Mouse (Mus musculus) megakaryocyte, embryonic 14.5 days (primary cell): Measurements from ENCODE around the gene Mymx. TPM values are rescaled to one million over a fixed set of nuclear protein-coding genes. Genes with fewer than 3 reads are reported as not detected.

Experiments used
- H3K27me3 ChIP-seq: replicated peaks from 2 replicates; pipeline ENCODE3; 2012; ENCODE audit warnings: inconsistent platforms
- H3K36me3 ChIP-seq: replicated peaks from 2 replicates; pipeline ENCODE3; 2012; ENCODE audit warnings: low read length, inconsistent platforms, mixed read lengths
- H3K4me1 ChIP-seq: 2 replicates; pipeline ENCODE4 v1.6.1; 2012; ENCODE audit warnings: inconsistent platforms
- H3K4me3 ChIP-seq: replicated peaks from 2 replicates; pipeline ENCODE3; 2012; ENCODE audit warnings: moderate library complexity, mild to moderate bottlenecking, inconsistent platforms
- H3K9me3 ChIP-seq: 2 replicates; pipeline ENCODE4 v1.6.1; 2012; ENCODE audit warnings: inconsistent platforms
- FLI1 ChIP-seq: IDR thresholded peaks from 2 replicates; pipeline ENCODE4 v1.6.1; 2012; ENCODE audit warnings: low read length, inconsistent platforms, mixed read lengths
- GATA1 ChIP-seq: IDR thresholded peaks from 3 replicates; pipeline ENCODE4 v1.6.1; 2012; ENCODE audit warnings: mixed read lengths, low read length, inconsistent platforms, borderline replicate concordance
- polyA plus RNA-seq: library from polyadenylated mRNA; stranded (reverse); fragments of >175 nt; gene quantifications from 2 replicates; pipeline ENCODE4 v1.2.3, GENCODE M21; 2012; ENCODE audit warnings: low replicate concordance; ENCODE audit not compliant: insufficient read depth

The Mymx gene
- not detected in 2 replicates for polyA plus RNA-seq

DNA sequence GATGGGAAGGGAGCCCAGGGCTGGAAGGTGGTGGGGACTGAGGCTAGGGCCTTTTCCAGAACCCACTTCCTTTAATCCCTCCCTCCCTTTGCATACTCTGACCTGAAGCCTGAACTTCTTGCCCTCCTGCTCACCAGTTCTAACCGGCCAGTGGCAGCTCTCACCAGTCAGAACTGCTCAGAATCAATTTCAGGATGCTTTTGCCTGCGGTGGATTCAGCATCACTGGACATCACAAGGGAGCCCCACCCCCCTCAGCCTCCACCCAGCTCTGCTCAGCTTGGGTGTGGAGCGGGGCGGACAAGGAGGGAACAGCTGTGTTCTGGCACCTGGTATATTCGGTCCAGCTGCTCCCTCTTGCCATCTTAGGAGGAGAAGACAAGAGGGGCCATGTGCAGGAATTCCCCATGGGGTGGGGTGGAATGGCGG is at the start of gene Mymx:
Mymx (minus strand) TSS at position 226 of the 428 bp plus-strand sequence.
- Histone ChIP-seq H3K36me3 (no peaks in the 10 kb centered on the region), H3K27me3 (peaks cover 67% of the 10 kb centered on the region), H3K9me3 (peaks cover under 1% of the 10 kb centered on the region; the same call in 1 of the 2 replicates), H3K4me3 (no peak within 1 kb of the TSS), H3K4me1 (peaks cover 15% of the 10 kb centered on the region)
- no peak for TF ChIP-seq GATA1
- TF ChIP-seq FLI1 = no peak

DNA sequence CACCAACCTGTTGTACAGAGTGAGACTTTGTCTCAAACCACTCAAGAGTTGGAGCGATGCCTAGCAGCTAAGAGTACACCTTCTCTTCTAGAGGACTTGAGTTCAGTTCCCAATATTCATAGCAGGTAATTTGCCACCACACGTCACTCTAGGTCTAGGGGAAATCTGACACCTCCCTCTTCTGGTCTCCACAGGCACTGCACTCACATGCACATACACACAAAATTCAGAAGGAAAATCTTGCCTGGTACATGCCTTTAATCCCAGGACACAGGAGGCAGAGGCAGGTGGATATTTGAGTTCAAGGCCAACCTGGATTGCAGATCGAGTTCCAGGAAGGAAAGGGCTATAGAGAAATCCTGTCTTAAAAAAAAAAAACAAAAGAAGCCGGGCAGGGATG is 42.3 kb upstream of the Mymx start:
- H3K4me1 ChIP-seq = peaks cover 11% of the 10 kb centered on the region
- H3K27me3 ChIP-seq = peaks cover 31% of the 10 kb centered on the region
- no peaks in the 10 kb centered on the region for H3K36me3 ChIP-seq
- H3K4me3 ChIP-seq = no peak overlapping the region
- TF ChIP-seq FLI1 (no peak), GATA1 (no peak)
- H3K9me3 ChIP-seq = peaks cover 7% of the 10 kb centered on the region

GRCm38 (mm10) chr17:45642701-45643100 is 40.8 kb upstream of the Mymx start:
- TF ChIP-seq GATA1 = no peak
- TF ChIP-seq FLI1 = no peak

GRCm38 (mm10) chr17:45641981-45642380 is 40.1 kb upstream of the Mymx start:
- Histone ChIP-seq H3K27me3 (peaks cover 38% of the 10 kb centered on the region), H3K4me3 (no peak overlapping the region), H3K9me3 (peaks cover 9% of the 10 kb centered on the region), H3K4me1 (peaks cover 31% of the 10 kb centered on the region), H3K36me3 (no peaks in the 10 kb centered on the region)
- TF ChIP-seq FLI1 (no peak), GATA1 (no peak)

More at GRCm38 (mm10) chr17:45642701-45643100, 40.8 kb upstream of the Mymx start:
- H3K4me1 ChIP-seq = peaks cover 24% of the 10 kb centered on the region
- peaks cover 38% of the 10 kb centered on the region for H3K27me3 ChIP-seq
- peak overlapping the region; percentile 28 for H3K4me3 ChIP-seq
- H3K9me3 ChIP-seq = peaks cover 9% of the 10 kb centered on the region
- H3K36me3 ChIP-seq = no peaks in the 10 kb centered on the region

- TF ChIP-seq FLI1 (no peak), GATA1 (no peak)
- H3K4me3 ChIP-seq = no peak overlapping the region
- no peaks in the 10 kb centered on the region for H3K36me3 ChIP-seq
- peaks cover 42% of the 10 kb centered on the region for H3K27me3 ChIP-seq
- H3K4me1 ChIP-seq = peaks cover 44% of the 10 kb centered on the region
- peaks cover 3% of the 10 kb centered on the region for H3K9me3 ChIP-seq
Measured at GRCm38 (mm10) chr17:45638596-45639295, 36.8 kb upstream of the Mymx start.

DNA sequence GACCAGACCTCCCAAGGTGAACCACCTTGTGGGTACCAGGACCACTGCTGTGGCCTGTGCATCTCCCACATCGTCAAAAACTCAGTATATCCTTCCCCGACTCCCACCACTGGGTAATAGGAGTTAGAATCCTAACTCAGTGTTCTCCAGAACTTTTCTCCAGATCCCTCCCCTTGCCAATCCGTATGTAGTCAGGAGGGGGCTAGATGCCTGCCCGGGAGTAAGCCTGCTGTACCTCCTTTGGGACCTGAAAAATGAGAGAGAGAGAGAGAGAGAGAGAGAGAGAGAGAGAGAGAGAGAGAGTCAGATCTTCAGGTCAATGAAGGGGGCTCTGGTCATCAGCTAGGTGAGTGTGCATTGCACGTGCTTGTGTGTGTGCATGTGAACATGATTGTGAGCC is 32.1 kb upstream of the Mymx start:
- Histone ChIP-seq H3K27me3 (peaks cover 58% of the 10 kb centered on the region), H3K9me3 (peaks cover 5% of the 10 kb centered on the region; the same call in 1 of the 2 replicates), H3K4me3 (no peak overlapping the region), H3K4me1 (peaks cover 68% of the 10 kb centered on the region), H3K36me3 (no peaks in the 10 kb centered on the region)
- TF ChIP-seq FLI1 (no peak), GATA1 (no peak)

- H3K36me3 ChIP-seq = no peaks in the 10 kb centered on the region
- no peak overlapping the region for H3K4me3 ChIP-seq
- H3K27me3 ChIP-seq = peaks cover 68% of the 10 kb centered on the region
- peaks cover 3% of the 10 kb centered on the region; the same call in 1 of the 2 replicates for H3K9me3 ChIP-seq
- TF ChIP-seq GATA1 (no peak), FLI1 (no peak)
- peaks cover 60% of the 10 kb centered on the region for H3K4me1 ChIP-seq
Measured at GRCm38 (mm10) chr17:45631940-45632339, 30.0 kb upstream of the Mymx start.

DNA sequence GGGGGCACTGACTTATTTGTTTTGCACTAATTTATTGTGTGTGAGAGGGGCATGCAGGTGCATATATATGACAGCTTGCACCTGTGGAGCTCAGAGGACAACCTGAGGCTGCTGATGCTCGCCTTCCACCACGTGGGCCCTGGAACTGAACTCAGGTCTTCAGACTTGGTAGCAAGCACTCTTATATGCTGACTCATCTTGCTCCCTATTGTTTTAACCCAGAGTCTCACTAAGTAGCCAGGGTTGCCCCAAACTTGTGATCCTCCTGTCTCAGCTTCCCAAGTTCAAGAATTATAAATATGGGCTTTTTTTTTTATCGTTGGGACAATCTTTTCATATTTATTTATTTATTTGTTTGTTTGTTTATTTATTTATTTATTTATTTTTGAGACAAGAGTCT is 29.1 kb upstream of the Mymx start:
- H3K9me3 ChIP-seq = peaks cover 3% of the 10 kb centered on the region; the same call in 1 of the 2 replicates

DNA sequence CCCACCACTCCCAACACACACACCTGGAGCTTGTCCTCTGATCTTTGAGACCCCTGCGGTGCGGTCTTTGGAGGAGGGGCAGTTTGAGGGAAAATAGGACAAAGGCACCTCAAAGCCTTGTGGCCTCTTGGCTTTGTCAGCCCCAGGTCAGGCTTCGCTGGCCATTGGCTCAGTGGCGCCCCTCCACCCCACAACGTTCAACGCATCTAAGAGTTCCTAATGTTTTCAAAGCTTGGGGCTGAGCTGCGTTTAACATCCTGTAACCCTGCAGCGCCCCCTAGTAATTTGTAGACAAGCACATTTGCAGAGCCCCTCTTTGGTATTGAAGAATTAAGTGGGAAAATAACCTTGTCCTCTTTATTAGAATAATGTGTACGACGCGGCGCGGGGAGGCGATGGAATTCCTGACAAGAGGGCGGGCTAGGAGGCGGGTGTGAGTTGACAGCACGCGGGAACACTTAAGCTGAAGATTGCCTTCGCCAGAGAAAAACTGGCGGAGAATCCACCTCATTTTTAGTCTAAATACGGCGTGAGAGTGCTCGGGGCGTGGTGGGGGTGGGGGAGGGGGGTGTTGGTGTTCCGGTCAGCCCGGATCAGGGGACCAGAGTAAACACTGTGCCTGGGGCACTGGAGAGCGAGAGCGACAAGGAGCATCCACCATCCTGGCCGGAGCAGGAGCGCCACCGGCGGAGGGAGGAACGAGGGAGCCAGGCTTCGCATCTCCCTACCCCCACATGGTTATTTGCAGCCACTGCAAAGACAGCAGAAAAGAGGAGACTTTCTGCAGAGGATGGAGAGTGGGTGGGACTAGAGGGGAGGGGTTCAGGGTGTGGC is 28.2 kb upstream of the Mymx start:
- H3K27me3 ChIP-seq = peaks cover 81% of the 10 kb centered on the region
- H3K9me3 ChIP-seq = peaks cover 3% of the 10 kb centered on the region; the same call in 1 of the 2 replicates
- peak overlapping the region; percentile 88 for H3K4me3 ChIP-seq
- peaks cover 57% of the 10 kb centered on the region for H3K4me1 ChIP-seq
- TF ChIP-seq FLI1 (no peak), GATA1 (no peak)
- H3K36me3 ChIP-seq = no peaks in the 10 kb centered on the region

More for the DNA sequence above, 29.1 kb upstream of the Mymx start:
- no peak overlapping the region for H3K4me3 ChIP-seq
- peaks cover 60% of the 10 kb centered on the region for H3K4me1 ChIP-seq
- peaks cover 75% of the 10 kb centered on the region for H3K27me3 ChIP-seq
- H3K36me3 ChIP-seq = no peaks in the 10 kb centered on the region
- TF ChIP-seq GATA1 = no peak

GRCm38 (mm10) chr17:45628885-45629855 is 27.3 kb upstream of the Mymx start:
- H3K4me1 ChIP-seq = peaks cover 57% of the 10 kb centered on the region
- H3K27me3 ChIP-seq = peaks cover 86% of the 10 kb centered on the region
- no peak for TF ChIP-seq FLI1
- TF ChIP-seq GATA1 = no peak
- no peaks in the 10 kb centered on the region for H3K36me3 ChIP-seq
- H3K9me3 ChIP-seq = peaks cover 3% of the 10 kb centered on the region; the same call in 1 of the 2 replicates
- no peak overlapping the region for H3K4me3 ChIP-seq
